Mouse (Mus musculus): ENCODE measurements at regions not wholly inside any gene's neighbourhood (a gene's known extent, or its start where the extent isn't known, plus 50 kb on each side); places are given as distances from the start of the nearest gene placed in this dataset.

- DNase-seq (ENCODE audit: low spot score): no peak
Observed at GRCm38 (mm10) chr12:13048168-13048727, 106.5 kb upstream of the Mycn start.

- no peak for DNase-seq (ENCODE audit: low spot score)
Observed at GRCm38 (mm10) chr12:13042934-13043333, 101.2 kb upstream of the Mycn start.

DNA sequence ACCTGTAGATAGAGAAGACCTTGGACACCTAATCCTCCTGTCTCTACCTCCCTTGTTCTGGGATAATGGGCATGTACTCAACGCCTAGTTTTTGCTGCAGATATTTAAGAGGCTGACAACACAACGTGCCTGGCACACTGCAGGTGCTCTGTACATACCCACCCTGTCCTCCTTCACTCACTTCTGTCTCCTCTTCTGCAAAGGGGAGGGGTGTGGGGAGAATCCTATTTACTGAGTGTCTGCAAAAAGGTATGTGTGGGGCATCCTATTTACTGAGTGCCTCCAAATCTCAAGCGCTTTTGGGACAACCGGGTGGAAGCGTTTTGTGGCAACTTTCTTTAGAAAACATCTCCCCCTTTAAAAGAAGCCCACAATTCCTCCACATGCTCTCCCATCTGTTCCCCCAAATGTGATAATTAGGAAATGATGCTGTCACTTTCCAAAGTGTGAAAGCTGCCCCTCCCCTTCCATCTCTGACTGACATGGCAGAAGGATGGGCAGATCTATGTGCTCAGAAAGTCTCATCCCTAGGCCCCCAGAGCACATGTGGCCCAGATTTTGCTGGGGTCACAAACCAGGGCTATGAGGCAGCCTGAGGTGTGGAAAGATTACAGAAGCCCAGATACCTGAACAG lies 93.5 kb upstream of the Mycn start:
- DNase-seq (ENCODE audit: low spot score): no peak

DNA sequence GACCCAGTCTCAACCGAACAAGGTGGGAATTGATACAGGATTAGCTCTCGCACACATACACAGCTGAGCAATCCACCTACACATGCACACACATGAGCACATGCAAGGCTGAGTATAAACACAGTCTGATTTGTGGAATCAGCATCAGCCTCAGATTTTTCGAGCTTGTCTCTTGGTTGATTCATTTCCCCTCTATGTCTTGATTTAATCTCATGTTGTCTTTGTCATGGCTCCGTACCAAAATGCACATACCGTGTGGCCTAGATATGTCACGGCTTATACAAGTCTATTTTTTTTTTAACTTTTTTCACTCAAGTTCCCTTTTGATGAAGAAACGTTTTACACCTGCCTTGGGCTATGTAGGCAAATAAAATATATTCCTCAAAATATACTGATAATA lies 88.6 kb upstream of the Mycn start:
- DNase-seq (ENCODE audit: low spot score): no peak

DNA sequence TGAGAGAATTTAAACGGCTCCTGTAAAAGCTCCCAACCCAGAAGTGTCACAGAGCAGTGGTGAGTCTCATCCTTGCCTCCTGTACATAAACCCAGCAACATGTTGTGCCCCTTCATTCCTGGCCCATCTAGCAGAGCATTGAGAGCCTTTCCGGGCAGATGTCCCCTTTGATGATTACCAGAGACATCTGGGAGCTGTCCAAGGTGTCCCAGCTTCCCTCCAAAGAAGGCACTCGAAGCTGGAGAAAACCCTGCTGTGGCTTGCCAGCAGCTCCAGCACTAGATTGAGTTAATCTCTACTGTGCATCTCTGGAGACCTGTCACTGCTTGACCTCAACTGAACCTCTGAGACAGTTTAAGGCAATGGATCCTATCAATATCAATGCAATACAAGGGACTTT lies 86.4 kb upstream of the Mycn start:
- DNase-seq (ENCODE audit: low spot score): no peak

DNA sequence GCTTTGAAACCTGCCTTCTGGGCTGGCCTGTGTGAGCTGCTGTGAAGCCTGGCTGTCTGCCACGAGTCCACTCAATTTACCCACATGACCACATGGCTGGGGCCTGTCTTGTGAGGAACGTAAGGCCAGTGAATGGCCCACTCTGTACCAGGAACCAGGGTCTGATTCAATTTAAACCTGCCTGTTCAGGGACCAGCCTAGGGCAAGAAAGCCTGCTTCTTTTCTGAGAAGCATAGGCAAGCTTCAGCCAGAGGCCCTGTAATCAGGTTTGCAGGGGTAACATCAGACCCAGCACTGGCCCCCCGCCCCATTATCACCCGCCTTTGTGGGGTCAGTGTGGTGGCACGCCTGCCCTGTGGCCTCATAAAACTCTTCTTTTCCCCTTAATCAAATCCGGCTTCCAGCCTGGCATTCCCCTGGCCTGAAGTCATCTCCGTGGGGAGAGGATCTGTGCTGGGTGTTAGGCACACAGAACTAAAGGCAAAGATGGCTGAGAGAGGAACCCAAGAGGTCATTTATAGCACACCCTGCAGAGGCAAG lies 84.4 kb upstream of the Mycn start:
- DNase-seq (ENCODE audit: low spot score): no peak

DNA sequence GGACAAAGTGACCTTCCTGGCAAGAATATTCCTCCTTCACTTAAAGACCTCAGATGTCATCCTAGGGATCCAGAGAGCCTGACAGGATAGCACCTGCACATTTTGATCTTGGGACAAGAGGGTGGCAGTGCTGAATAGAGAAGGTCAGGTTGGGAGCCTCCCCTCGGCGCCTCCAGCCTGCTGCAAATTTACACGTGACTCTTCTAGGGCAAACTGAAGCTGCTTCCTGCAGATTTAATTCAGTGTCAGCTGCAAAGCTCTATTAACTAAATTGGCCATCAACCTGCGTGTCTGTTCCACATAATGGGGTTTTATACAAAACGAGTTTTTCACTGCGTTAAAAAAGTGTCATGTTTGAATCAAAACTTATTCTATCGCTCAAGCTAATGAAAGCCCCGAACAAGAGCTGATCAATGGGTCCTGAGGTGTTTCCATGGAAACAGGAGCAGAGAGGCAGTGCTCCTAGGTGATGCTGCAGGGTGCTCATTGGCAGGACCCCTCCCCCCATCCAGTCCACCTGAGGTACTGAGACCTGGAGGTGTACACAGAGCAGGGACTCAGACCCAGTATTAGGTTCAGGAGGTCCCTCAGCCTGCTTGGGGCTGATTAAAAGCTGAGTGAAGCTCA lies 82.6 kb upstream of the Mycn start:
- no peak for DNase-seq (ENCODE audit: low spot score)

GRCm38 (mm10) chr12:13011023-13011761 lies 69.5 kb upstream of the Mycn start:
- DNase-seq (ENCODE audit: low spot score): no peak

DNA sequence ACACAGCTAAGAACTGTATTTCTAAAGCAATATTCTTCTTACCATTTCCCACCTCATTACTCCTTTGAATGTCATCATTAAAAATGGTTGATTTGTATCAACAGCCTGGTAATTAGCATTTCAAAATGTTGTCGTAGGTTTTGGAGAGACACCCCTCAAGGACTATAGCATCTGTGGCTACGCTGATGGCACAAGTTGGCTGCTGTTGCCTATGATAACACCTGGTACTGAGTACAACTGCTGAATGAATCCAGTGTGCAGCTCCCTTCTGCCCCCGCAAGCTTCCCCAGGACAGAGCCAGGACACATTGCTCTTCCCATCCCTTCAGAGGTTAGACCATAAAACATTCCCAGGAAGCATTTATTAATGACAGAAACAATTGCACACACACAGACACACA lies 68.7 kb upstream of the Mycn start:
- no peak for DNase-seq (ENCODE audit: low spot score)

DNA sequence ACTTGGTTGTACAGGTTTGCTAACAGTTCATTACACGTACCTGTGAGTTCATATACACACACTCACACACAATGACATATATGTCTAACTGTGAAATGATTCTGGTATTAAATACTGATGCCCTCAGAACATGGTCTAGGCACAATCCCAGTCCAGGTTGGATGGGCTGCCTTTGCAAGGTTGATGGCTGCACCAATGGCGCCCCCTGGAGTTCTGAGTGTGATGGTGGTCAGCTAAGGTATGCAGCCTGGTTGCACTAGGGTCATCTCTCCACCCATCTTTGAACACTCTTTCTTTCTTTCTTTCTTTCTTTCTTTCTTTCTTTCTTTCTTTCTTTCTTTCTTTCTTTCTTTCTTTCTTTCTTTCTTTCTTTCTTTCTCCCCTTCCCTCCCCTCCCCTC lies 67.8 kb upstream of the Mycn start:
- DNase-seq (ENCODE audit: low spot score): peak; percentile 12

- DNase-seq (ENCODE audit: low spot score): no peak
Observed at GRCm38 (mm10) chr12:13002703-13003102, 61.0 kb upstream of the Mycn start.

DNA sequence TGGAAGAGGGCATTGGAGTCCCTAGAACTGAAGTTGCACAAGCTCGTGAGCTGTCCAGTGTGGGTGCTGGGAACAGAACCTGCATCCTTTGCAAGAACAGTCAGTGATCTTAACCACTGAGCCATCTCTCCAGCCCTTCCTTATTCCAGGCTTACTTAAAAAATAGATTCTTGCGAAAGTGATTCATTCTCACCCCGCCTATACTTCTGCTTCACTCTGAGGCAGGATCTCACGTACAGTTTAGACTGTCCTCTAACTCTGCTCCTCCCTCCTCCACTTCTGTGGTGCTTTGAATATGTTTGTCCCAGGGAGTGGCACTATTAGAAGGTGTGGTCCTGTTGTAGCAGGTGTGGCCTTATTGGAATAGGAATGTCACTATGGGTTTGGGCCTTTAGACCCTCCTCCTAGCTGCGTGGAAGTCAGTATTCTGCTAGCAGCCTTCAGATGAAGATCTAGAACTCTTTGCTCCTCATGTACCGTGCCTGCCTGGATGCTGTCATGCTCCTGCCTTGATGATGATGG lies 60.4 kb upstream of the Mycn start:
- DNase-seq (ENCODE audit: low spot score): no peak

DNA sequence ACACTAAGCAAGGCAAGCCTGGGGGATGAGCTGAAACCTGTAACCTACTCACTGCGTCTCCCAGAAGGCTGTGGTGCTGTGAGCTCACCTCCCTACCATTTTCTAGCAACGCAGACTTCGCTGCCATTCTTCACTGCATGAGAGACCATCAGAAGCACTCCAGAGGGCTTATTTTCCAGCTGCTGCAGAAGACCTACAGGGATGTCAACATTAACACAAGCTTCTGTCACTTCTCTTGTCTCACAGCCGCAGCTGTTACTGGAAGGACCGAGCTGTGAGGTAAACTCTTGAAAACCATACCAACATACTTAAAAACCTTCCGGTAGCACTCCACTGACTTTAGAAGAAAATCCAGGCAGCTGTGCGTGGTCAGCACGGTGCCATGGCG lies 54.3 kb upstream of the Mycn start:
- no peak for DNase-seq (ENCODE audit: low spot score)

DNA sequence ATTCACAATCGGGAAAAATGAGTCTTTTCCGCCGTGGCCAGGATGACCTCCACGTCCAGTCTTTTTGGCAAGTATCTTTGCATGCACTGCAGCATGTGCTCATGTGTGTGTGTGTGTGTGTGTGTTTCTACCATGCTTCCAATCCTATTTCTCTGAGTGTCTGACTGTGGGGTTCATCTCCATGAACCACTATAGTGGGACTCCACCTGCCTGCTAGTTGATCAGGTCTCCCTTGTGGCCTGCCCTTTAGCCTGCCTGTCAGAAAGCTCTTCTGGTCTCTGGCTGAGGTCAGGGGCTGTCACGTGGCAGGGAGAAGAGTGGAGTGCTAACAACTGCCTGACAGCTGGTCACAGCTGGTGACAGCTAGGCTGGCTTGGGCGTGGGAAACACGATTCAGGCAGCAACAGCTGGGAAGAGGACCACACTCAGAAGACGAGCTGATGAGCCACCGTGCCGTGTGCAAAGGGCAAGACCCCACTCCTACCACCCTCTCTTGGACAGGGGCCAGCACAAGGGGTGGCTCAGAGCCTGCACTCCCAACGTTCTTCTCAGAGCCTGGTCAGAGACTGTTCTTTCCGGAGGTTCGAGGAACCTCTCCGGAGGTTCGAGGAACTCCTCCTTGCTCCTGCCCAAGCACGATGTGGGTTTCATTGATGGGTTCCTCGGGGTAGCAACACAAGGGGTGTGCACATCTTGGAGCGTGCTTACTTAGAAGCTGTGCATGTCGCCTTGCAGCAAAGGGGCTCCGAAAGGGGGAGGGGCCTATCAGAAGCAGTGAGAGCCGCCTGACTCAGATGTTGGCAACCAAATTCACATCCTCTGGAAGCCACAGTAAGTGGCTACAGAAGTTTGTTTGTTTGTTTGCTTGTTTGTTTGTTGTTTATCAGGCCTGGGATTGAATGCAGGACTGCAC lies 53.6 kb upstream of the Mycn start:
- no peak for DNase-seq (ENCODE audit: low spot score)

- no peak for DNase-seq (ENCODE audit: low spot score)
Observed at GRCm38 (mm10) chr12:12993894-12994714, 52.4 kb upstream of the Mycn start.

Data from thymus, postnatal 0 days (tissue).